Mouse (Mus musculus): Measurements from ENCODE around the gene Pygb. TPM values are rescaled to one million over a fixed set of nuclear protein-coding genes. Genes with fewer than 3 reads are reported as not detected.

Pygb gene
- total and polyA plus RNA-seq, 3 experiments, result 36.4 to 47.7 (median 43.2) TPM

GRCm38 (mm10) chr2:150750129-150750979 is 36.2 kb upstream of the Pygb start:
- H3K9me3 ChIP-seq (replicated peaks; ENCODE audit: low read length), result no peaks in the 10 kb centered on the region
- DNase-seq (ENCODE audit: extremely low read depth), result peak; percentile 66
- in situ Hi-C loops (cut with MboI; ENCODE audit: low pct_ligation_motif_present, low pct_unique_long_range_greater_than_20kb, low sequenced_read_pairs), result loop anchor here (5.0 kb wide), 1 partner anchor 42 kb away; no protein-coding TSS in a partner anchor
- H3K36me3 ChIP-seq (replicated peaks in 1 of 2; ENCODE audit: control insufficient read depth in 1 of 2, insufficient read depth in 1 of 2, low read length in 1 of 2), result peaks cover 10 to 35% of the 10 kb centered on the region in 2 experiments
- TF ChIP-seq SMC3 (IDR thresholded peaks at IDR 0.05; ENCODE audit: low read depth, low read length) (no peak), HCFC1 (IDR thresholded peaks at IDR 0.05; ENCODE audit: low read depth, low read length) (peak; percentile 51), JUND (conservative IDR thresholded peaks at IDR 0.05; ENCODE audit: low read depth, low read length) (no peak), UBTF (IDR thresholded peaks at IDR 0.05; ENCODE audit: low read depth, low read length) (no peak), USF2 (conservative IDR thresholded peaks at IDR 0.05; ENCODE audit: low read depth, low read length) (no peak), NRF1 (IDR thresholded peaks at IDR 0.05; ENCODE audit: low read depth, low read length) (no peak), POLR2A (IDR thresholded peaks at IDR 0.05; ENCODE audit: low read depth, low read length) (peak; percentile 60), MAX (IDR thresholded peaks at IDR 0.05; ENCODE audit: low read length) (peak; percentile 31; the same call in 1 of the 2 replicates), GABPA (IDR thresholded peaks at IDR 0.05; ENCODE audit: insufficient replicate concordance, low read depth, low read length) (no peak), ZMIZ1 (IDR thresholded peaks at IDR 0.05; ENCODE audit: low read depth, low read length) (no peak), MAZ (IDR thresholded peaks at IDR 0.05; ENCODE audit: low read depth, low read length) (no peak), EP300 (IDR thresholded peaks at IDR 0.05; ENCODE audit: low read length) (no peak), E2F4 (IDR thresholded peaks at IDR 0.05; ENCODE audit: insufficient replicate concordance, low read depth, low read length) (no peak), MEF2A (IDR thresholded peaks at IDR 0.05; ENCODE audit: borderline replicate concordance, low read depth, low read length) (no peak), CTCF (conservative IDR thresholded peaks at IDR 0.05 in 1 of 2, IDR thresholded peaks at IDR 0.05 in 1 of 2; ENCODE audit: low read depth in 2 of 2, low read length in 2 of 2) (peak; percentile 36 to 49; a peak in 3 of 4 replicates), RCOR1 (conservative IDR thresholded peaks at IDR 0.05; ENCODE audit: low read depth, low read length) (no peak), TCF12 (IDR thresholded peaks at IDR 0.05; ENCODE audit: low read depth, low read length) (0 out of 2 replicates have a peak, but pooled peaks have one; percentile 8), MXI1 (IDR thresholded peaks at IDR 0.05; ENCODE audit: low read depth, low read length) (peak; percentile 72; the same call in 1 of the 2 replicates), ZC3H11A (IDR thresholded peaks at IDR 0.05; ENCODE audit: low read depth, low read length) (no peak), MAFK (IDR thresholded peaks at IDR 0.05; ENCODE audit: insufficient replicate concordance, low read length) (no peak), ZKSCAN1 (IDR thresholded peaks at IDR 0.05; ENCODE audit: borderline replicate concordance, low read depth, low read length) (no peak), BHLHE40 (IDR thresholded peaks at IDR 0.05; ENCODE audit: low read depth, low read length) (no peak), PAX5 (IDR thresholded peaks at IDR 0.05; ENCODE audit: low read length) (no peak), MYC (IDR thresholded peaks at IDR 0.05; ENCODE audit: low read depth, low read length) (peak; percentile 64), CHD2 (IDR thresholded peaks at IDR 0.05; ENCODE audit: low read length) (no peak), ELF1 (IDR thresholded peaks at IDR 0.05; ENCODE audit: low read depth, low read length) (peak; percentile 89), CHD1 (IDR thresholded peaks at IDR 0.05; ENCODE audit: low read depth, low read length) (no peak), SIN3A (IDR thresholded peaks at IDR 0.05; ENCODE audit: low read length) (0 out of 2 replicates have a peak, but pooled peaks have one; percentile 59), ETS1 (conservative IDR thresholded peaks at IDR 0.05; ENCODE audit: low read depth, low read length) (no peak), TBP (conservative IDR thresholded peaks at IDR 0.05; ENCODE audit: low read depth, low read length) (peak; percentile 40; the same call in 1 of the 2 replicates), IRF4 (IDR thresholded peaks at IDR 0.05; ENCODE audit: low read depth, low read length) (no peak; the same call in 1 of the 2 replicates), KAT2A (IDR thresholded peaks at IDR 0.05; ENCODE audit: insufficient replicate concordance, low read length) (no peak), RAD21 (IDR thresholded peaks at IDR 0.05; ENCODE audit: low read depth, low read length) (peak; percentile 3), POLR2AphosphoS2 (IDR thresholded peaks at IDR 0.05; ENCODE audit: low read depth, low read length) (no peak), USF1 (IDR thresholded peaks at IDR 0.05; ENCODE audit: low read depth, low read length) (no peak), JUN (IDR thresholded peaks at IDR 0.05; ENCODE audit: insufficient read depth, low read depth, low read length) (no peak), NELFE (IDR thresholded peaks at IDR 0.05; ENCODE audit: low read depth, low read length) (no peak), ZNF384 (IDR thresholded peaks at IDR 0.05; ENCODE audit: low read depth, low read length) (no peak)
- dilution Hi-C loops (cut with MboI; ENCODE audit: extremely low pct_ligation_motif_present, extremely low pct_unique_long_range_greater_than_20kb, low sequenced_read_pairs), result no loop called here
- peak overlapping the region; percentile 91 for H3K4me2 ChIP-seq (ENCODE audit: insufficient read depth, low read depth, poor library complexity, severe bottlenecking)
- H3K4me1 ChIP-seq (ENCODE audit: control insufficient read depth in 1 of 2, insufficient read depth in 2 of 2), result peaks cover 11 to 48% of the 10 kb centered on the region in 2 experiments; a peak in 3 of 4 replicates
- peak overlapping the region; percentile 59 to 75 (median 61) for H3K4me3 ChIP-seq (replicated peaks in 1 of 3; ENCODE audit: low read depth in 2 of 3, low read length in 2 of 3, poor library complexity in 1 of 3)
- peak overlapping the region; percentile 74 for H3K9ac ChIP-seq (ENCODE audit: insufficient read depth, low read depth)
- H3K27me3 ChIP-seq (replicated peaks), result peaks cover 11% of the 10 kb centered on the region
- peaks cover 18% of the 10 kb centered on the region for H3K79me2 ChIP-seq (replicated peaks; ENCODE audit: control insufficient read depth, extremely low read depth, insufficient read depth, poor library complexity, severe bottlenecking)
- no peak overlapping the region for H3K27ac ChIP-seq (ENCODE audit: insufficient read depth, low read depth)
